Mouse (Mus musculus) embryonic fibroblast, embryonic 13.5 days (primary cell): ENCODE measurements around the gene Tex46. TPM values are rescaled to one million over a fixed set of nuclear protein-coding genes. Genes with fewer than 3 reads are reported as not detected.

Experiments used
- H3K27ac ChIP-seq: 2 replicates; pipeline ENCODE4 v1.5.1; 2012; ENCODE audit warnings: low read length, control low read depth, inconsistent platforms; ENCODE audit not compliant: insufficient read depth
- H3K4me1 ChIP-seq: 2 replicates; pipeline ENCODE4 v1.6.1; 2011; ENCODE audit warnings: low read length; ENCODE audit not compliant: control insufficient read depth, insufficient read depth
- H3K4me3 ChIP-seq: 2 replicates; pipeline ENCODE4 v1.5.1; 2011; ENCODE audit warnings: mild to moderate bottlenecking, control low read depth, low read length; ENCODE audit not compliant: insufficient read depth
- CTCF ChIP-seq: IDR thresholded peaks from 2 replicates; pipeline ENCODE4 v1.5.1; 2011; ENCODE audit warnings: mild to moderate bottlenecking, control low read depth, low read length, moderate library complexity, borderline replicate concordance; ENCODE audit not compliant: insufficient read depth
- POLR2A ChIP-seq: IDR thresholded peaks from 2 replicates; pipeline ENCODE4 v1.6.1; 2011; ENCODE audit warnings: low read depth, mild to moderate bottlenecking, control low read depth, low read length, moderate library complexity
- polyA plus RNA-seq: library from polyadenylated mRNA; stranded (reverse); fragments of >200 nt; gene quantifications from 2 replicates; pipeline ENCODE4 v1.2.4, GENCODE M21; 2011; ENCODE audit warnings: low read depth; ENCODE audit not compliant: missing spikeins, insufficient read length

The Tex46 gene
- polyA plus RNA-seq, 1 experiment: not detected

GRCm38 (mm10) chr4:136649480-136650196, 39.4 kb downstream of the Tex46 start:
- peak overlapping the region; percentile 89 for H3K27ac ChIP-seq
- TF ChIP-seq CTCF (no peak), POLR2A (no peak)
- H3K4me1 ChIP-seq: no peaks in the 10 kb centered on the region
- H3K4me3 ChIP-seq: no peak overlapping the region

GRCm38 (mm10) chr4:136650261-136650660, 40.0 kb downstream of the Tex46 start:
- no peak overlapping the region for H3K4me3 ChIP-seq
- no peak for TF ChIP-seq CTCF
- no peak for TF ChIP-seq POLR2A
- peak overlapping the region; percentile 89 for H3K27ac ChIP-seq
- no peaks in the 10 kb centered on the region for H3K4me1 ChIP-seq

- TF ChIP-seq POLR2A: no peak
- peak; percentile 47; the same call in 1 of the 2 replicates for TF ChIP-seq CTCF
- H3K27ac ChIP-seq: no peak overlapping the region
- H3K4me3 ChIP-seq: no peak overlapping the region
- no peaks in the 10 kb centered on the region for H3K4me1 ChIP-seq
Measured at GRCm38 (mm10) chr4:136651357-136651811, 41.1 kb downstream of the Tex46 start.

- H3K4me3 ChIP-seq: no peak overlapping the region
- TF ChIP-seq POLR2A (no peak), CTCF (no peak)
- H3K4me1 ChIP-seq: no peaks in the 10 kb centered on the region
- no peak overlapping the region for H3K27ac ChIP-seq
Measured at GRCm38 (mm10) chr4:136651882-136652527, 41.8 kb downstream of the Tex46 start.

- no peaks in the 10 kb centered on the region for H3K4me1 ChIP-seq
- no peak overlapping the region for H3K27ac ChIP-seq
- no peak for TF ChIP-seq POLR2A
- no peak for TF ChIP-seq CTCF
- H3K4me3 ChIP-seq: no peak overlapping the region
Measured at GRCm38 (mm10) chr4:136652528-136652910, 42.3 kb downstream of the Tex46 start.

- H3K4me1 ChIP-seq: no peaks in the 10 kb centered on the region
- no peak overlapping the region for H3K4me3 ChIP-seq
- no peak for TF ChIP-seq CTCF
- no peak overlapping the region for H3K27ac ChIP-seq
Measured at GRCm38 (mm10) chr4:136653019-136653418, 42.8 kb downstream of the Tex46 start.

- Histone ChIP-seq H3K4me1 (no peaks in the 10 kb centered on the region), H3K4me3 (no peak overlapping the region), H3K27ac (no peak overlapping the region)
- TF ChIP-seq CTCF (no peak), POLR2A (no peak)
Measured at GRCm38 (mm10) chr4:136653692-136654234, 43.5 kb downstream of the Tex46 start.

- no peaks in the 10 kb centered on the region for H3K4me1 ChIP-seq
- no peak overlapping the region for H3K4me3 ChIP-seq
- no peak overlapping the region for H3K27ac ChIP-seq
- TF ChIP-seq POLR2A (no peak), CTCF (no peak)
Measured at GRCm38 (mm10) chr4:136657914-136658313, 47.7 kb downstream of the Tex46 start.

Other genes with a start within 250 kb of the Tex46 start
- gene Htr1d, start 186.9 kb upstream of the Tex46 start, polyA plus RNA-seq: not detected in 2 replicates
- not detected in 2 replicates for gene 6030445D17Rik, start 148.2 kb upstream of the Tex46 start, polyA plus RNA-seq
- 58.5 and 59.4 TPM in 2 replicates for gene Luzp1, start 140.7 kb upstream of the Tex46 start, polyA plus RNA-seq
- gene Kdm1a, start 7.7 kb upstream of the Tex46 start, polyA plus RNA-seq: 83.4 and 88.7 TPM in 2 replicates
- gene Lactbl1, start 12.2 kb downstream of the Tex46 start, polyA plus RNA-seq: not detected in 2 replicates
- gene Ephb2, start 225.6 kb downstream of the Tex46 start, polyA plus RNA-seq: 36.4 and 44.6 TPM in 2 replicates